Mouse (Mus musculus) heart, embryonic 13.5 days (tissue): ENCODE data around the gene Bicd1. TPM values are rescaled to one million over a fixed set of nuclear protein-coding genes. Genes with fewer than 3 reads are reported as not detected.

Experiments used
- ATAC-seq: fragments of 200-750 bp; cut with Nextera tagmentation; 2 replicates; pipeline ENCODE4 v1.8.0; 2017; ENCODE audit warnings: moderate TSS enrichment; ENCODE audit not compliant: insufficient number of reproducible peaks, low FRiP score, low TSS enrichment; ENCODE audit errors: extremely low read depth
- H3K27ac ChIP-seq: fragments of 300-500 bp; sonication (generic); replicated peaks from 2 replicates; pipeline ENCODE4 v1.5.1; 2015; ENCODE audit warnings: moderate library complexity, mild to moderate bottlenecking, inconsistent platforms
- H3K27me3 ChIP-seq: fragments of 300-500 bp; sonication (generic); replicated peaks from 2 replicates; pipeline ENCODE4 v1.6.1; 2015; ENCODE audit warnings: mild to moderate bottlenecking, inconsistent platforms
- H3K36me3 ChIP-seq: fragments of 300-500 bp; sonication (generic); 2 replicates; pipeline ENCODE4 v1.6.1; 2015; ENCODE audit warnings: mild to moderate bottlenecking, inconsistent platforms
- H3K4me1 ChIP-seq: fragments of 300-500 bp; sonication (generic); 2 replicates; pipeline ENCODE4 v1.6.1; 2015; ENCODE audit warnings: inconsistent platforms
- H3K4me2 ChIP-seq: fragments of 300-500 bp; sonication (generic); 2 replicates; pipeline ENCODE4 v1.6.1; 2015; ENCODE audit warnings: inconsistent platforms, mild to moderate bottlenecking, moderate library complexity
- H3K4me3 ChIP-seq: fragments of 300-500 bp; sonication (generic); 2 replicates; pipeline ENCODE4 v1.5.1; 2015; ENCODE audit warnings: moderate library complexity, mild to moderate bottlenecking, inconsistent platforms
- H3K9ac ChIP-seq: fragments of 300-500 bp; sonication (generic); 2 replicates; pipeline ENCODE4 v1.6.1; 2015; ENCODE audit warnings: inconsistent platforms, mild to moderate bottlenecking, moderate library complexity
- H3K9me3 ChIP-seq: fragments of 300-500 bp; sonication (generic); 2 replicates; pipeline ENCODE4 v1.6.1; 2016; ENCODE audit warnings: inconsistent platforms
- WGBS: fragments of 180-500 bp; shearing (Covaris S2); methylation state at CpG from one replicate; pipeline ENCODE4 v1.1.7; 2015; ENCODE audit warnings: mixed read lengths; 5-methylcytosine and 5-hydroxymethylcytosine counted together
- microRNA-seq: library from miRNA; unstranded; fragments of <30 nt; microRNA quantifications from one replicate; pipeline ENCODE4, GENCODE M21; 2016
- polyA plus RNA-seq: library from polyadenylated mRNA; unstranded; fragments of >200 nt; fragmentation: Nextera tagmentation; extraction: Ambion mirVana; gene quantifications from 2 replicates; pipeline ENCODE4 v1.2.1, GENCODE M21; 2015

Gene Bicd1
- polyA plus RNA-seq, 1 experiment from 2014 or later: 5.4 TPM

- 85% methylated on average over 1 of the region's 1 CpGs for WGBS
- Histone ChIP-seq H3K4me1 (0 out of 2 replicates have a peak, but pooled peaks cover 4% of the 10 kb centered on the region), H3K9ac (no peak overlapping the region), H3K36me3 (no peaks in the 10 kb centered on the region), H3K4me2 (no peak overlapping the region), H3K27ac (no peak overlapping the region), H3K27me3 (no peaks in the 10 kb centered on the region), H3K9me3 (no peaks in the 10 kb centered on the region), H3K4me3 (no peak overlapping the region)
- no peak for ATAC-seq
Measured at GRCm38 (mm10) chr6:149567219-149567618, 158.5 kb downstream of the Bicd1 start.

- Histone ChIP-seq H3K4me2 (no peak overlapping the region), H3K4me3 (no peak overlapping the region)
- 80% methylated on average over 1 of the region's 1 CpGs for WGBS
Measured at GRCm38 (mm10) chr6:149574288-149574687, 165.6 kb downstream of the Bicd1 start.

GRCm38 (mm10) chr6:149580053-149580452 is 171.4 kb downstream of the Bicd1 start:
- Histone ChIP-seq H3K4me3 (no peak overlapping the region), H3K36me3 (peaks cover 10% of the 10 kb centered on the region), H3K9me3 (peaks cover 20% of the 10 kb centered on the region), H3K27me3 (no peaks in the 10 kb centered on the region), H3K27ac (no peak overlapping the region), H3K9ac (no peak overlapping the region), H3K4me1 (no peaks in the 10 kb centered on the region), H3K4me2 (no peak overlapping the region)
- no peak for ATAC-seq

More at GRCm38 (mm10) chr6:149574288-149574687, 165.6 kb downstream of the Bicd1 start:
- no peak overlapping the region for H3K27ac ChIP-seq
- no peaks in the 10 kb centered on the region for H3K9me3 ChIP-seq
- no peaks in the 10 kb centered on the region for H3K36me3 ChIP-seq
- no peak overlapping the region for H3K9ac ChIP-seq
- no peaks in the 10 kb centered on the region for H3K27me3 ChIP-seq
- H3K4me1 ChIP-seq: no peaks in the 10 kb centered on the region
- ATAC-seq: no peak

- no peak for ATAC-seq
- Histone ChIP-seq H3K9ac (no peak overlapping the region), H3K4me2 (no peak overlapping the region), H3K4me1 (no peaks in the 10 kb centered on the region), H3K9me3 (peaks cover 32% of the 10 kb centered on the region), H3K36me3 (peaks cover 10% of the 10 kb centered on the region), H3K4me3 (no peak overlapping the region), H3K27me3 (no peaks in the 10 kb centered on the region), H3K27ac (no peak overlapping the region)
- WGBS: 88% methylated on average over 7 of the region's 7 CpGs
Measured at GRCm38 (mm10) chr6:149585708-149586504, 177.2 kb downstream of the Bicd1 start.

Small RNA genes within 50 kb of the gene (microRNA-seq; reads per million reads assigned to microRNA genes)
- not detected for gene Gm24307

Other genes with a start within 250 kb of the Bicd1 start
- gene Amn1, start 220.2 kb upstream of the Bicd1 start, polyA plus RNA-seq: 22.5 and 24.9 TPM in 2 replicates
- gene Resf1, start 99.5 kb upstream of the Bicd1 start, polyA plus RNA-seq: 24.4 and 26.9 TPM in 2 replicates